Mouse (Mus musculus) spleen, adult 2 months (tissue): ENCODE data around the gene Apod.

Source experiments
- CTCF ChIP-seq: fragments of 200-500 bp; IDR thresholded peaks from 2 replicates; pipeline ENCODE4 v1.5.1; 2011; ENCODE audit warnings: mild to moderate bottlenecking, inconsistent platforms; ENCODE audit not compliant: insufficient read depth, insufficient read length, insufficient replicate concordance; ENCODE audit errors: extremely low read depth
- POLR2A ChIP-seq: fragments of 200-500 bp; IDR thresholded peaks from 2 replicates; pipeline ENCODE4 v1.6.1; 2011; ENCODE audit warnings: low read depth, low read length, inconsistent platforms

GRCm38 (mm10) chr16:31327891-31328290 lies 13.3 kb upstream of the Apod start:
- TF ChIP-seq CTCF (no peak), POLR2A (no peak)
